Mouse (Mus musculus): ENCODE results near the gene Il22ra2.
A peak's percentile ranks its signal among the peaks of the same experiment; 100 is the strongest.
"Not testable (repeated sequence)": the region's sequence is repeated elsewhere in the genome, so short reads cannot be mapped to it uniquely, and the experiment has no call there.

Gene Il22ra2

GRCm38 (mm10) chr10:19600093-19600420 lies 21.7 kb upstream of the Il22ra2 start:
- no peak for DNase-seq (ENCODE audit: low spot score in 2 of 2)

DNA sequence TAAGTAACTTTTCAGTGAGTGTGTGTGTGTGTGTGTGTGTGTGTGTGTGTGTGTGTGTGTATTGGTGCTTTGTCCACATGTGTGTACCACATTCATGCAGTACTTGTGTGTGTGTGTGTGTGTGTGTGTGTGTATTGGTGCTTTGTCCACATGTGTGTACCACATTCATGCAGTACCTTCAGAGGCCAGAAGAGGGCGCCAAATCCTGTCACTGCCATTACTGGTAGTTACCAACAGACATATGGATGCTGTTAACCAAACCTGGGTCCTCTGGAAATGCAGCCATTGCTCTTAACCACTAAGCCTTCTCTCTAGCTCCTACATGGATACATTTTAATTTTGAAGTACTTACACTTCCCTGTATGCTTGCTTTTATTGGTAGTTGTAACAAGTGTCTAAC lies 20.3 kb upstream of the Il22ra2 start:
- DNase-seq (ENCODE audit: low spot score in 2 of 2): not testable (repeated sequence)

- DNase-seq (ENCODE audit: low spot score in 2 of 2): no peak
These were observed 18.6 kb upstream of the Il22ra2 start for GRCm38 (mm10) chr10:19603231-19603630.

DNA sequence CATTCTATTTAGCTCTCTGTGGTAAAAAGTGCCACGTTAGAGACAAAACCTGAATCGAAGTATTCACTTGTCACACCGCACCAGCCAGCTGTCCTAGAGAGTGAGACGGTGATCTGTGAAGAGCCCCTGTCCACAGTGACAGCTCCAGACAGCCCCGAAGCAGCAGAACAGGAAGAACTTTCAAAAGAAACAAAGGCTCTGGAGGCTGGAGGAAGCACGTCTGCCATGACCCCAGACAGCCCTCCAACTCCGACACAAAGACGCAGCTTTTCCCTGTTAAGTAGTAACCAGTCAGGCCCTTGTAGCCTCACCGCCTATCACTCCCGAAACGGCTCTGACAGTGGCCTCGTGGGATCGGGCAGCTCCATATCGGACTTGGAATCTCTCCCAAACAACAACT lies 12.7 kb upstream of the Il22ra2 start:
- DNase-seq (ENCODE audit: low spot score in 2 of 2): no peak

DNA sequence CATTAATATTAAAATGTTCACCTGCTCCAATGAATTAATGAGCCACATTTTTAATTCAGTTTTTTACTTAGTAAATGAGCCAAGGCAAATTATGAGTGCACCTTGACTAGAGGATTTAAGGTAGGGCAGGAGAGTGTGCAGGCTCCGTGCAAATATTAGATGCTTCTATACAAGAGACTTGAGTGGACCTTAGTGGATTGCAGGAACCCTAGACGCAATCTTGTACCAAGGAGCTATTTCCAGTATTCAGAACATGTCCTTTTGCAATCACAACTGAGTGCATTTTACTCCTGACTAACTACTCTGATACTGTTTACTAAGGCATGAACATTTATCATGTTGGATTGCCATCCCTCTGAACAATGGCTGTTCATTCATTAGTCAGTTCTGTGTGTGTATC lies 10.2 kb upstream of the Il22ra2 start:
- DNase-seq (ENCODE audit: low spot score in 2 of 2): no peak

GRCm38 (mm10) chr10:19613111-19613753 lies 8.6 kb upstream of the Il22ra2 start:
- no peak for DNase-seq (ENCODE audit: low spot score in 2 of 2)

DNA sequence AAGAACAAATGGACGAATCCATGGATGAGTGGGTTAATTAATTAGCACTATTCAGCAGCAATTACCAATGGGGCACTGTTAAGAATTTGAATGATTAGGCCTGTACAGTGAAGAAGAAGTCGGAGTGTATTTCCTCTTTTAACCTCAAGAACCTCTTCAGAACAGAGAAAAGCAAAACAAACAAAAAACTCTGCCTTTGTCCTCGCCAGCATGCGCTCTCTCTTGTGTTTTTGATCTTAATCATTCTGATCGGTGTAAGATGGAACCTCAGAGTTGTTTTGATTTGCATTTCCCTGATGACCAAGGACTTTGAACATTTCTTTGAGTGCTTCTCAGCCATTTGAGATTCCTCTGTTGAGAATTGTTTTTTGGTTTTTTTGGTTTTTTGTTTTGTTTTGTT lies 2.1 kb upstream of the Il22ra2 start:
- DNase-seq (ENCODE audit: low spot score in 2 of 2): no peak

GRCm38 (mm10) chr10:19624617-19625016 lies 2.8 kb downstream of the Il22ra2 start:
- no peak for DNase-seq (ENCODE audit: low spot score in 2 of 2)

DNA sequence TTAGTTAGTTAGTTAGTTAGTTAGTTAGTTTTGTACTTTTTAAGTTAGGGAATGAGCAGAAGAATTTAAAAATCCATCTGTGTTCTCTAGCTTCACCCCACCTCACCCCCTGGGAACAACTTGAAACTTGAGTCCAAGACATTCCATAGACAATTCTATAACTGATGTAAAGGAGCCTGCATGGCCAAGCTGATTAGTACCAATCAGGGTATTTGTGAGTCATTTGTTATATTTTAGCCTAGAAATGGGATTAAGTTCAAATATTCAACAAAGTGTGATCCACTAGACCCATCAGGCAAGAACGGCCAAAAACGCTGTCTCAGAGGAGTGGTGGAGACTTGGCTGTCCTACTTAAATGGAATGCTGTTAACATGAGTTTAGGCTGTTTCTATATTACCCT lies 5.5 kb downstream of the Il22ra2 start:
- DNase-seq (ENCODE audit: low spot score in 2 of 2): no peak

GRCm38 (mm10) chr10:19627748-19628147 lies 6.0 kb downstream of the Il22ra2 start:
- no peak for DNase-seq (ENCODE audit: low spot score in 2 of 2)

DNA sequence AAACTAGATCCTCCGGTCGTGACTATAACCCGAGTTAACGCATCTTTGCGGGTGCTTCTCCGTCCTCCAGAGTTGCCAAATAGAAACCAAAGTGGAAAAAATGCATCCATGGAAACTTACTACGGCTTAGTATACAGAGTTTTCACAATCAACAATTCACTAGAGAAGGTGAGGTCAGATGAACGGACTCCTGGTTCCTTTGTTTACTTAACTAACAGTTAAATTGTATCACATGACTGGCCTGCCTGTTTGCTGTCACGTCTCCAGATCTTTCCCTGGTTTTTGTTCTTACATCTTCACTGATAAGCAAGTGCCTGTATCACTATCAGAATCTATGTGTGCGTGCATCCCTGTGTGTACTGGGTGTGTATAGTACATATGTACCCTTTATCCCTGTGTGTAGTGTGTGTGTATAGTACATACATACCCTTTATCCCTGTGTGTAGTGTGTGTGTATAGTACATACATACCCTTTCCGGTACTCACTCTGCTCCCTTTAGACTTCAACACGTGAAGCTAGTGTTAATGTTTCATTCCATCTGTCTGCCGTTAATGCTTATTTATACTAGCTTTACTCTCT lies 9.9 kb downstream of the Il22ra2 start:
- DNase-seq (ENCODE audit: low spot score in 2 of 2): no peak

- no peak for DNase-seq (ENCODE audit: low spot score in 2 of 2)
These were observed 17.1 kb downstream of the Il22ra2 start for GRCm38 (mm10) chr10:19638851-19639250.

DNA sequence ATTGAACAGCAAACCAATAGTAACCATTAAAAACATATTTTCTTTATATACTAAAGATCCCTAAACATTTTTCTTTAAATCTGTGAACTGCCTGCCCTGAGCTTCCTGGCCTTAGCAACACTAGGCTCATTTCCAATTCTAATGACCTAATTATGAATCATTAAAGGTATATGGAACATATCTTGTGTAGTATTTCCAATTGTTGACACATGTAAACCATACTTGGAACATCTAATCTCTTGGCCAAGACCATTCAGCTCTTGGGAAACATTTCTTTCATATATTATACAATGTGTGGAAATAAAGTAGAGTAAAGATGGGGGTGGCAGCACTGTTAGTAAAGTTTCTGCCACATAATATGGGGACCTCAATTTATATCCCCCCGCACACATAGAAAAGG lies 17.8 kb downstream of the Il22ra2 start:
- no peak for DNase-seq (ENCODE audit: low spot score in 2 of 2)

GRCm38 (mm10) chr10:19645119-19645518 lies 23.3 kb downstream of the Il22ra2 start:
- DNase-seq (ENCODE audit: low spot score in 2 of 2): peak; percentile 9 to 14

DNA sequence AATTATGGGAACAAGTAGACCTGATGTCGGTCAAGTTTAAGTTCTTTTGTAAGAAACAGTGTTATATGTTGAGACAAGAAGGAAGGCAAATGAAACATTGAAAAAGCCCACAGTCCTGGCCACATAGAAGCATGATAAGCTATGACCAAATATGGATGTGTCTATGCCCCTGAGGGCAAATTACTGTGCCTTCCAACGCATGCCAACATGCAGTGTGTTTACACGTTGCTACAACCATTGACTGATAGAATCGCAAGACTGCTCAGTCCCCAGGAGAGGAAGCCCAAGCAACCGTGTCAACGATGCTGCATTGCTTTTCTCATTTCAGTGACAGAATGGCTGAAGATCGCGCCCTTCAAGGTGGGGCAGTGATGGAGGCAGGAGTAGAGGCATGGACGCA lies 35.6 kb downstream of the Il22ra2 start:
- no peak for DNase-seq (ENCODE audit: low spot score in 2 of 2)

GRCm38 (mm10) chr10:19659953-19660352 lies 38.2 kb downstream of the Il22ra2 start:
- DNase-seq (ENCODE audit: low spot score in 2 of 2): no peak

GRCm38 (mm10) chr10:19668973-19669372 lies 47.2 kb downstream of the Il22ra2 start:
- DNase-seq (ENCODE audit: low spot score in 2 of 2): no peak

DNA sequence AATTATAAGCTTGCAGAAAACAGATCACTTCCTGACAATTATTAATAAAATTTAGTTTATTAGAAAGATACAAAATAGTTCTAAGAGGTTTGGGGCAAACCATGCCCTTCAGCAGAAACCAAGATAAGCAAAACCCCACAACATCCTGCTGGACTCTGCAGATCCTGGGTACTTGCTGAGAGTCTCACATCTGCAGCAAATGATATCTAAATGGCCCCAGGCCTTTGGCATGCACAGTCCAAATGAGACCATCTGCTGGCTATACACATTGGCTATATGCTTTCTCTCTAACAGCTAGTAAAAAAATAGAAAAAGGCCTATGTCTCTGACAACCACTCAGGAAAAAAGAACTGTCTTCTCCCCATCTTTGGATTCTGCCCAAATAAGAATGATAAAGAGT lies 50.2 kb downstream of the Il22ra2 start:
- DNase-seq (ENCODE audit: low spot score in 2 of 2): no peak

- DNase-seq (ENCODE audit: low spot score in 2 of 2): no peak
These were observed 51.3 kb downstream of the Il22ra2 start for GRCm38 (mm10) chr10:19673146-19673545.

All from right cerebral cortex, adult 2 months (tissue).